Mouse (Mus musculus): ENCODE data around the gene Zfp667. TPM values are rescaled to one million over a fixed set of nuclear protein-coding genes. Genes with fewer than 3 reads are reported as not detected.
"Not testable (repeated sequence)": the region's sequence is repeated elsewhere in the genome, so short reads cannot be mapped to it uniquely, and the experiment has no call there.

Gene Zfp667
- 10 to 100 TPM; 10.1 to 12.2 TPM for total RNA-seq (2021)

GRCm38 (mm10) chr7:6285842-6286705 is at the start of gene Zfp667:
TSS of gene Zfp667 (plus strand) at chr7:6286579.
- intact Hi-C loops (cut with DNase I), result no loop called here
- DNase-seq, result peak; percentile 99

GRCm38 (mm10) chr7:6239787-6240186 is 46.6 kb upstream of the Zfp667 start:
- no peak for DNase-seq
- intact Hi-C loops (cut with DNase I), result no loop called here

- intact Hi-C loops (cut with DNase I), result not testable (repeated sequence)
- DNase-seq, result peak; percentile 33
Observed at GRCm38 (mm10) chr7:6240841-6241425, 45.4 kb upstream of the Zfp667 start.

GRCm38 (mm10) chr7:6244361-6245292 is 41.8 kb upstream of the Zfp667 start:
- intact Hi-C loops (cut with DNase I), result no loop called here
- DNase-seq, result no peak

- DNase-seq, result no peak
- intact Hi-C loops (cut with DNase I), result no loop called here
Observed at GRCm38 (mm10) chr7:6252410-6252809, 34.0 kb upstream of the Zfp667 start, which contains the start of gene Epp13. TSS of gene Epp13 (plus strand) at chr7:6252710.

GRCm38 (mm10) chr7:6254451-6254850 is 31.9 kb upstream of the Zfp667 start:
- intact Hi-C loops (cut with DNase I), result no loop called here

GRCm38 (mm10) chr7:6257386-6257785 is 29.0 kb upstream of the Zfp667 start:
- intact Hi-C loops (cut with DNase I), result no loop called here

More at GRCm38 (mm10) chr7:6254451-6254850, 31.9 kb upstream of the Zfp667 start:
- no peak for DNase-seq

GRCm38 (mm10) chr7:6258232-6259220 is 27.9 kb upstream of the Zfp667 start:
- no peak for DNase-seq
- intact Hi-C loops (cut with DNase I), result no loop called here

More at GRCm38 (mm10) chr7:6257386-6257785, 29.0 kb upstream of the Zfp667 start:
- DNase-seq, result no peak

GRCm38 (mm10) chr7:6260004-6260403 is 26.4 kb upstream of the Zfp667 start:
- DNase-seq; intact Hi-C loops (cut with DNase I): not testable (repeated sequence)

- intact Hi-C loops (cut with DNase I), result no loop called here
- no peak for DNase-seq
Observed at GRCm38 (mm10) chr7:6262120-6262519, 24.3 kb upstream of the Zfp667 start.

GRCm38 (mm10) chr7:6262984-6263383 is 23.4 kb upstream of the Zfp667 start:
- no peak for DNase-seq
- intact Hi-C loops (cut with DNase I), result no loop called here

GRCm38 (mm10) chr7:6265695-6266094 is 20.7 kb upstream of the Zfp667 start:
- DNase-seq, result peak; percentile 13
- intact Hi-C loops (cut with DNase I), result no loop called here

- intact Hi-C loops (cut with DNase I), result no loop called here
- DNase-seq, result no peak
Observed at GRCm38 (mm10) chr7:6277906-6278305, 8.5 kb upstream of the Zfp667 start.

GRCm38 (mm10) chr7:6282749-6283148 is 3.6 kb upstream of the Zfp667 start:
- intact Hi-C loops (cut with DNase I), result loop anchor here (5.0 kb wide), 1 partner anchor 155 kb away; no protein-coding TSS in a partner anchor
- DNase-seq, result peak; percentile 76

GRCm38 (mm10) chr7:6283451-6284075 is 2.8 kb upstream of the Zfp667 start:
- intact Hi-C loops (cut with DNase I), result loop anchor here (5.0 kb wide), 1 partner anchor 156 kb away; no protein-coding TSS in a partner anchor
- peak; percentile 78 for DNase-seq

GRCm38 (mm10) chr7:6284442-6285012 is 1.9 kb upstream of the Zfp667 start:
- intact Hi-C loops (cut with DNase I), result loop anchor here (5.0 kb wide), 1 partner anchor 157 kb away; no protein-coding TSS in a partner anchor
- DNase-seq, result no peak

- intact Hi-C loops (cut with DNase I), result no loop called here
- no peak for DNase-seq
Observed at GRCm38 (mm10) chr7:6285366-6285765, 1.0 kb upstream of the Zfp667 start.

GRCm38 (mm10) chr7:6286921-6287531 is 647 bp downstream of the Zfp667 start:
- intact Hi-C loops (cut with DNase I), result no loop called here
- DNase-seq, result peak; percentile 22

All from left cerebral cortex, postnatal 4 days (tissue).